Mouse (Mus musculus): ENCODE data around the gene Tlx2.

Tlx2 gene

DNA sequence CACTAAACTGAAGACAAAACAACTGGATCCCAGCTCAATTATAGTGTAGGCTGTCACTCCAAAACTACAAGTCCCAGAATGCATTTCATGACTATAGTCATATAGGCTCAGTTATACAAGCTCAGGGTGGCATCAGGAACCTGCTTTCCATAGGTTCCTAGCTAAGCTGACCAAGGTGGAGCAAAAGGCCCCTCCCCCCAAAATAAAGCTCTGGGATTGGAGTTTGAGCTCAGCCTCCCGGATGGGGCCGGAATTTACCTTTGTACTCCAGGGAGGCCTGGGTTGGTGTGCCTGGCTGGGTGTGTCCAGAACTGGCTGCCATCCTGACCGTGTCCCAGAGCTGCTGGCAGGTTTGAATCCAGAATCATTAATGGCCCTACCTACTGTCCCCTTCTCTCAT is 12.3 kb downstream of the Tlx2 start, which contains the start of gene Dqx1:
Gene Dqx1, plus strand, starts transcription at position 55 of the 400 bp plus-strand sequence.
- peak in 1 of 2 experiments; percentile 39 for DNase-seq (ENCODE audit: inconsistent age in 2 of 2, low spot score in 1 of 2)

DNA sequence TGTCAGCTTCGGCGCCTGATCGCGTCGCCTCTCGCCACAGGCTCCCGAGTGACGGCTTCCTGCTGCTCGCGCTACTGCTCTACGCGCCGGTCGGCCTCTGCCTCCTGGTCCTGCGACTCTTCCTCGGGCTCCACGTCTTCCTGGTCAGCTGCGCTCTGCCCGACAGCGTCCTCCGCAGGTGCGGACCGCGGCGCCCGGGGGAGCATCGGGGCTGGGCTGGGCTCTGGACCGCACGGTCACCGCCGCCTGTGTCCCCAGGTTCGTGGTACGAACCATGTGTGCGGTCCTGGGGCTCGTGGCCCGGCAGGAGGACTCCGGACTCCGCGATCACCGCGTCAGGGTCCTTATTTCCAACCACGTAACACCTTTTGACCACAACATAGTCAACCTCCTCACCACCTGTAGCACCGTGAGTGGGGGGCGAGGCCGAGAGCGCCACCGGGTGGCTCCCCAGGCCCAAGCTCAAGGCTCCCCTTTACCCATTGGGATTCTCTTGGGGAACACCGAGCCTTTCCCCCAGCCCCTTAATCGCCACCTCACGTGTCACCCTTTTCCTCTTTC is 15.1 kb downstream of the Tlx2 start, which contains the start of gene Htra2:
Gene Htra2, minus strand, starts transcription at position 403 of the 561 bp plus-strand sequence.
- no peak for DNase-seq (ENCODE audit: inconsistent age in 2 of 2, low spot score in 1 of 2)

DNA sequence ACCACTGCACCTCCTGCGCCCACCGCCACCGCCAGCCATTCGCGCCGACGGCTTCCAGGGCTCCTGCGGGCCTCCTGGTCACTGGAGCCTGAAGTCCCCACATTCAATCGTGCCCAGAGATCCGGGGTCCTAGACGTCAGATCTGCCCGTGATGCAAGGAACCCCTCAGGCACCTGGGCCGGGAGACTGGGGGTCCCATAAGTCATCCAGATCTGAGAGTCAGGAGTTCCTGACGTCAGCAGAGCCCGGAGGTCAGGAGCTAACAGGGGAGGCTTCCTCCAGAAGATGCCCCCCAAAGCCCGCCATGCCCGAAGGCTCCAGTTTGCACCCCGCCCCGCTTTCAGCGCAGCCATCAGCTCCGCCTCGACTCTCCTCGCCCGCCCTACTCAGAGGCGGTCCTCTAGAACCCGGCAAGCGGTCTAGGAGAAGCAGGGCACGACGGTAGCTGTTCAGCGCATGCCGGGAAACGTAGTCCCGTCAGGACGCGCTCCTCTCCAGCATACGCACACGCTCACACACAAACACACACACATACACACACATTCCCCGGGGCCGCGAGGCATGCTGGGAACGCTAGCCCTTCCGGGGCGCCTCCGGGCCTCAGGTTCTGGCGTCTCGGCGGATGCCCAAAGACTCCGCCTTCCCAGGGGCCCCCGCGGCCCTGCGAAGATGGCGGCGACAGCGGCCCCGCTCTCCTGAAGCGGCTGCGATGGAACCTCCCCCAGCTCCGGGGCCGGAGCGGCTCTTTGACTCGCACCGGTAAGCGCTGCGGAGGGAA is 15.8 kb downstream of the Tlx2 start, which contains the start of gene Aup1:
Gene Aup1, plus strand, starts transcription at position 448 of the 778 bp plus-strand sequence.
- DNase-seq (ENCODE audit: inconsistent age in 2 of 2, low spot score in 1 of 2), result peak; percentile 98 to 99

DNA sequence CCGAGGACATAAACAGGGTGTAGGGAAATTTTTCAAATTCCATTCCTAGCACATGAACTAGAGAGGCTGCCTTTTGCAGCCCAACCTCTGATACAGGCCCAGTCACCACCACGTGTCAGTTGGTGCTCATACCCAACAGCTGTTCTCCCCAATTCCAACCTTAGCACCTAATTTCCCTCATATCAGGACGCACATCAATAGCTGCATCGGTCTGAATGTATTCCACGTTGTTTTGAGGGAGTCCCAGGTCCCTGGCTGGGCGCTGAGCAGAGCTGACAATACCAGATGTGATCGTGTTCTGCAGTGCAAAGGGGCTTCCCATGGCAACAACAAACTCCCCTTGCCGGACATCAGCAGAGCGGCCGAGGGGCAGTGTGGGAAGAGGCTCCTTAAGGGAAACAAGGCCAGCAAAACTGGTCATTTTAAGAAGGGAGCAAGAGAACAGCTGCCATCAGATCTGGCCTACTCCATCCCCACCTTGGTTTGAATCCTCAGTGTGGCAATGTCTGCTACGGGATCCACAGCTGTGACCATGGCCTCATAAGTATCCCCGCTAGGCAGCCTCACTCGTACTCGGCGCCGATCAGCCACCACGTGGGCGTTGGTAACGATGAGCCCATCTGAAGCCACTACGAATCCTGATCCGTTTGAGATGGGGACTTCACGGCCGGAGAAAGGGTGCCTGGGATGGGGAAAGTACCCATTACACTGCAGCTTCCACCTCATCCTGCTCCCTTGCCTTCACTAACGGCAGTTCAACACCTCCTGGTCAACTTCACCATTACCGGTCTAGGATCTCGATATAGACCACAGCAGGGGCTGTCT is 16.7 kb downstream of the Tlx2 start:
- DNase-seq (ENCODE audit: inconsistent age in 2 of 2, low spot score in 1 of 2), result peak; percentile 56 to 79

DNA sequence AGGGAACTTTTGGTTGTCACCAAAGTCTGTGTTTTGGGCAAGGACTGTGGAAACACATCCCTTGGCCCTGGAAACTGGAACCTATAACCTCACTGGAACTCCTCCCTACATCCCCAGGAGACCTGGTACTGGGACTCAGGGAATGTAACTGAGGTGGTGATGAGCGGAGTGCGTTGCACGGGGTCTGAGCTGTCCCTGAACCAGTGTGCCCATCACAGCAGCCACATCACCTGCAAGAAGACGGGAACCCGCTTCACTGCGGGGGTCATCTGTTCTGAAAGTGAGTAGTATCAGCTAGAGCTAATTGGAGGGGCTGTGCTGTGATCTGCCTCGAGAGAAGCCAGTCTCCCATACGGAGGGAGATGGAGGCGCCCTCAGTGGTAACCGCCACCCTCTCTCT is 20.7 kb downstream of the Tlx2 start:
- no peak for DNase-seq (ENCODE audit: inconsistent age in 2 of 2, low spot score in 1 of 2)

DNA sequence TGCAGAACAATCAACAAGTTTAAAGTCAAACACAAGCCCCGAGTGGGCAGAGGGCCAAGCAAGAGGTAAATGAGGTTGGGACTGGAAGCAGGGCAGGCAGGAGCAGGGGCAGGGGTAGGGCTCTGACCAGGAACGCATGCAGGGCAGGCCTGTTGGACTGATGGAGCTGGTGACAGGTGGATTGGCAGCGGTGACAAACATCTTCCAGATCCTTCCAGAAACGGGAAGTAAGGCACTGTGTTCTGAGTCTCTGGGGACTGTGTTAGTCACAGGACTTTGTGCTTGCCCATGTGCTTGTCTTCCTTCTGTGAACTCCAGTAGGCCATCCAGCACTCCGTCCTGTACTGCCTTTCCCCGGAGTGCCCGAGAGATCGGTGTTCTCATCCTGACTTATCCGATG is 25.4 kb downstream of the Tlx2 start:
- DNase-seq (ENCODE audit: inconsistent age in 2 of 2, low spot score in 1 of 2), result no peak

DNA sequence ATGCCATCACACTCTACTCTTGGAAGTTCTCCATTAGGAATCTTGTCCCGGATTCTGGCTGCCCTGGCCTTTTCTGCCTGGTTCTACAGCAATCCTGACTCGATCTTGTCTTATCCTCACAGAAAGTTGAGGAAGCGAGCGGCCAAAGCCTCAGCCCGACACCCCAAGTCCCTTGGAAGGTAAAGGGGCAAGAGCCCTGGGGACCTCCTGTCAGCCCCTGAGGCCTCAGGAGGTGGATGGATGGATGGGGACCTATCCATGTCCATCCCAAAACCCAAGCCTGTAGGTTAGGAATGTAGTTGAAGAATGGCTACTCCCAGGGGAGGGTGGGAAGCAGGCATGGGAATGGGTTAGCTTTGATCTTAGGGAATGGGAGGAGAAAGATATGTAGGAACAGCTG is 26.1 kb downstream of the Tlx2 start:
- DNase-seq (ENCODE audit: inconsistent age in 2 of 2, low spot score in 1 of 2), result no peak

DNA sequence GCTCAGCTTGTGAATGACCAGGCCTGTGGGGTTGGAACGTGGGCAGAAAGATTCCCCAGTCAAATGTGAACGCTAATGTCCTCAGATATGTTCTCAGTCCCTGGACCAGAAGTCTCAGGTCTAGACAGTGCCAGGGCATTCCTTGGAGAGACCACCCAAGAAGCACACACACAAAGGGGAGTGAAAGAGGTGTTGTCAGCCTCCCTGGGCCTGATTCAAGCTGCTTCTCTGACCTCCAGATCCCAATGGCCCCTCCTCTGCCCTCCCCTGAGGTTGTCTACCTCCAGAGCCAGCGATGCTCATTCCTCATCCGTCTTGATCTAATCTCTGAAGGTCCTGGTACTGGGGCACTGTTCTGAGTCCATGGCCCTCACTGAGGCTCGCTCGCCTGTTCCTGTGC is 26.5 kb downstream of the Tlx2 start:
- DNase-seq (ENCODE audit: inconsistent age in 2 of 2, low spot score in 1 of 2), result no peak

DNA sequence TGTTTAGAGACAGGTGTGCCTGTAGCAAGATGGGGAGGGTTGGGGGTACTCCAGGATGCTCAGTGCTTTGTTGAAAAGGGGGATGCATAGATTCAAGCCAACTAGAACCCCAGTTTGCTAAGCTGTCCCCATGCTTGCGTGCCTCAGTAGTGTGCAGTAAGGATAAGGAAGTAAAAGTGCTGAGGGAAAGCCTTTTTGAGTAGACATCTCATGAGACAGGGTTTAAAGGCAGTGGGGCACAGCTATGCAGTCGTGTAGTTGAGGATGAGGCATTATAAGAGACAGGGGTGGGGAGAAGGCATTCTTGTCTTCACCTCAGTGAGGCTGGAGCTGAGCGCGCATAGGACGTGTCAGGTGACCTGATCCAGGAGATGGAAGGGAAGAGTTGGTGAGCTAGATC is 29.5 kb downstream of the Tlx2 start:
- DNase-seq (ENCODE audit: inconsistent age in 2 of 2, low spot score in 1 of 2), result no peak

DNA sequence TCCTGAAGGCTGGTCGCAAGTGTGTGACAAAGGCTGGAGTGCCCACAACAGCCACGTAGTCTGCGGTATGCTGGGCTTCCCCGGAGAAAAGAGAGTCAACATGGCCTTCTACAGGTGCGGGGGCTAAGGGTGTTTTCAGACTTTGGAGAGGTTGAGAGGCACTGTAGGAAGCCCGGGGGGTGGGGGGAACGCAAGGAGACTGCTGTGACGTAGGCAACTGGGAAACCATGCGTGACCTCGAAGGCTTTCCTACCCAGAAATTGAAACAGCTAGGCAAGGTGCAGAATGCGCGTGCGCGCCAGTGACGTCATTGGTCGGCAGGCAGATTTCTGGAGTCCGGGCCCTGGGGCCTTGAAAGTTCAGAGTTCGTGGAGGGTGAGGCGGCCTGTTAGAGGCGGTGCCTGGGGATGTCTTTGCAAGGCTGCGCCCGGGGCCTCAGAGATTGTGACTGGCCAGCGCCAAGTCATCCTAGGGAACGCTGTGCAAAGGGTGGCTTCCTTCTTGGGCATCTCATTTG is 31.5 kb downstream of the Tlx2 start:
- peak; percentile 96 to 99 for DNase-seq (ENCODE audit: inconsistent age in 2 of 2, low spot score in 1 of 2)

DNA sequence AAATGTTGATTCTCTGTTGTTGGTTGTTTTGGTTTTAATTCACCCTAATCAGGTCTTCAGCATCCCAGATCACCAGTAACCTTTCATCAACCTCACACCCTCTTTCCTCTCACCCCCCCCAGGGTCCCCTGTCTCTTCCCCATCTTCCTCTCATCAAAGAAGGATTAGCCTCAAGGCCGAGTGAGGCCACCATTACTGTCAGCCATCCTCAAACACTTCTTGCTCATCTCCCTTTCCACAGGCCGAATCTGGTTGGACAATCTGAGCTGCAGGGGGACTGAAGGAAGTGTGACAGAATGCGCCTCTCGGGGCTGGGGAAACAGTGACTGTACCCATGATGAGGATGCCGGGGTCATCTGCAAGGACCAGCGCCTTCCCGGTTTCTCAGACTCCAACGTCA is 32.9 kb downstream of the Tlx2 start:
- DNase-seq (ENCODE audit: inconsistent age in 2 of 2, low spot score in 1 of 2), result no peak

DNA sequence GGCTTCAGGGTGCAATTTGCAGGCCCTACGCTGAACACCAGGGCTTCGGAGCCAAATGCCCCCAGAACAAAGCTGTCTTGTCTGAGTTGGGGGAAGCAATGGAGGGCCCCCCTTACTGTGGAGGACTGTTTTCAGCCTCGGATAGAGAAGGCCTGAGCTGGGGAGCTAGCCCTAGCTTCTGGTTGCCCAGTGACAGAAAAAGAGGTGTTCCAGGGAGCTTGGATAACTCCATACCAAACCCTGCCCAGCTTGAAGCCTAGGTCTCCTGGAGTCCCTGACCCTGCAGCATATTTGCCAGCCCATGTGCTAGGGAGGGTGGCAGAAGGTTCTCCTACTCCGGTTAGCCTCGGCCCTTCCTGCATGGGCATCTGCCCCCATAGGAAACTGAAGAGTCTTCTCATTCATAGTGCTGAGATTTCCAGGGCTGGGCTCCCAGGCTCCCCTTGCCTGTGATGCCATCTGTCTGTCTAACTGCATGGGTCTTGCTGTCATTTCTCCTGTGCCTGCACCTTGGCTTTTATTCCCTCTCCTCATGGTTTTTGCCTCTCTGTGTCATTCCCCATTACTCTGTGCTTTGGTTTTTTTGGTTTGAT is 35.5 kb downstream of the Tlx2 start:
- DNase-seq (ENCODE audit: inconsistent age in 2 of 2, low spot score in 1 of 2), result no peak

DNA sequence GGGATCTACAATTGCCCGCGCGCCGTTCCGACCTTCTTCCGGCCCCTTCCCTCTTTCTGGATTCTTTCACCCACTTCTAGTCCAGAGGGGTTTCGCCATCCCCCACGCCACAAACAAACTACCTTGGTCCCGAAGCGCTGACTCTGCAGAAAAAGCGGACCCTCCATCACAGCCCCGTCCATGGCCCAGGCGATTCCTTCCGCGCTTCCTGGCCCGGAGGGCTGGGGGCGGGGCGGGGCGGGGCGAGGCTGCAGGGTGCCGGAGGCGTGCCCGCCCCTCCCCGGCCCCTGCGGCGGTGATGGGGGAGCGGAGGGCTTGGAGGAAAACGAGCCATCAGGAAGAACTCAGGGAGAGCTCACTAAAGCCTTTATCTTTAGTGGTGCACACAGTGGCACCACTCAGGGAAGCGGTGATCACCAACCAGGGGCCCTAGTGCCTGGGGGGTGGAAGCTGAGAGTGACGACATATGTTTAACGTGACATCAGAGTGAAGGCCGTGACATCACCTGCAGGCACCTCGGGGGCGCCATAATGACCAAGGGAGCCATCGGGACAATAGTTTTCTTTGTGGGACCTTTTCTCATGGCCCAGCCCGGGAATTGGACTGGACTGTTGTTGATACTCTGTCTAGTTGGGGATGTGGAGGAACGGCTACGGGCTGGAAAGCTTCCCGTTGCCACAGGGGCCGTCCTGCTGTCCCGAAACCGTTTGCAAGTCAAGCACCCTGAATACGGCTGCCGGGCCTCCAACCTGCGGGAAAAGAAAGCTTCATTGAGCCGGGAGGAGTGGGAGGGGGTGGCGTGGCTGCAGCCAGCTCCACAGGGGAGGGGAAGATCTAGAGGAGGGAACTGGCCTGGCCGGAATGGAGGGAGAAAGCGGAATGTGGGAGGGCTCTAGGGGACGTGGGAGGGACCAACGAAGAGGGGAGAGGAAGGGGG is 36.6 kb downstream of the Tlx2 start, which contains the start of the genes Dok1 and Loxl3:
Gene Dok1, minus strand, starts transcription at position 223 of the 937 bp plus-strand sequence.
Gene Loxl3, plus strand, starts transcription at position 925 of the 937 bp plus-strand sequence.
- DNase-seq (ENCODE audit: inconsistent age in 2 of 2, low spot score in 1 of 2), result peak; percentile 80 to 93

DNA sequence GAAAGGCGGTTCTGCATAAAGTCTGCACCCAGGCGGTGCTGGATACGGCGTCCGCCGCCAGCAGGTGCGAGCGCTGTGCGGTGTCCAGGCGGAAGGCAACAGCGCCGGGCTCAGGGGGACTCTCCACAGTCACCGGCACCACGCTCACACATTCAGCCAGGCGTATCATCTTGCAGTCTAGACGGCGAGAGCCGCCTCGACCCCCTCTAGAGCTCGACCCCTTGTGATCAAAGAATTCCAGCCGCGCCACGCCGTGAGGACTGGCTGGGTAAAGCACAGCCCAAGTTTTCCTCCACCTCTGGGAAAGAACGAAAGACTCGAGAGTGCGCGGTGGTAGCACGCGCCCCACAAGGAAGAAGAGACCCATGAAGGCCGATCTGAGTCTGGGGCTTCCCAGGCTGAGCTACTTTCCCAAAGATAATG is 37.3 kb downstream of the Tlx2 start:
- DNase-seq (ENCODE audit: inconsistent age in 2 of 2, low spot score in 1 of 2), result peak; percentile 56 to 86

DNA sequence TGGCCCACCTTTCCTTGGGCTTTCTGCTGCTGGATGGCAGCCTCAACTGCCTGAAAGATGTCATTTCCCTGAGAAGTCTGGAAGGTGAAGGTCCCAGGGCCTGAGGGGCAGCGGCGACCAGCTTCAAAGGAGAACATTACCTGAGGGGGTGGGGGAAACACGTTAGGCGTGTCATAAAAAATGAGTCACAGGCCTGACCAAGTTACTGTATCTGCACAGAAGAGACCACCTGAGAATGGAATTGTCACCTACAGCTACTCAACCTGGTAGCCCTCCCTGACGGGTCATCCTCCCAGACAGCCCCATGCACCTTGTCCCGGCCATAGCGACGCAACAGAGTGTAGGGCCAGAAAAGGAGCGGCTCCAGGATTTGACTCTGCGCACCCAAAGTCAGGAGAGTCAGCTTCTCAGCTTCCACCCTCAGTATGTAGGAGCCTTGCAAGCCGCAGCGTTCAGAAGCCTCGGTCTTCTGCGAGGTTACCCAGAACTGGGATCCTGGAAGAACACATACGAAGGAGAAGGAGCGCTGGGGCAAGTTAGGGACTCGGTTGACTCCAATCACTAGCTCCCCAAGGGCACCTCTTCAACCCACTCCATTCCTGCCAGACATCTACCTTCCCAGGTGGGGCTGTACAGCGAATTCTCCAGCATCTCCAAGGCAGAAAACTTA is 38.0 kb downstream of the Tlx2 start:
- DNase-seq (ENCODE audit: inconsistent age in 2 of 2, low spot score in 1 of 2), result peak in 1 of 2 experiments; percentile 41

DNA sequence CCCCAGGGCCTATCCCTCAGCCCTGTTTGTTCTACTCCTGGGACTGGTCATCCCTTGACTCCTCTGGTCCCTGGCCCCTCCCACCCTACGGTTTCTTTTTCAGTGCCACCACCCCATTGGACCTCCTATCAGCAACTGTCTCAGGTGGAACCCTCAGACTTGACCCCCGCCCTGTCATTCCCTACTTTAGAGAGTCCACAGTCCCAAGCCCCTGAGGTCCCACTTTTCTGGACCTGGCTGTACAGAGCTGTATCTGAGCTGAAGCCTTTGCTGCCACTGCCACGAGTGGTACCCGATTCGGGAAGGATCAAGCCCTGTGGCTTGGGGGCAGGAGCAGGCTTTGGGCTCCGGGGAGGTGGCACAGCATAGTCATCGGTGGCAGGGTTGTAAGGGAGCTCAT is 39.0 kb downstream of the Tlx2 start:
- no peak for DNase-seq (ENCODE audit: inconsistent age in 2 of 2, low spot score in 1 of 2)

DNA sequence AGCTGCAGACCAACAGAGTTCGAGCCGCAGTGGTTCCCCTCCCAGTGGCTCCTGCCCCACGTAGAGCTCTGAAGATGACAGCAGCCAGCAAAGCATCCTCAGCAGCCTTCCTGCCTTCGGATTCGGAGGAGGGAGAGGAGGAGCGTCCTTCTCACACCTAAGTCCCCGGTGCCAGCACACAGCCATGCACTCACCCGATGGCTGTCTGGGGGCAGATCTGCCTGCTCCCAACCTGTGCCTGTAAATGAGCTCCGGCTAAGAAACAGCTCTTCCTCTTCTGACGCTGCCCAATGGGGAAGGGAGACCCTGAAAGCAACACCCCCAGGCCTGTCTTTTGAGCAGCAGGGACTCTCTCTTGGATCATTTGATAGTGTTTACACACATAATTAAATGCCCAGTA is 40.3 kb downstream of the Tlx2 start:
- DNase-seq (ENCODE audit: inconsistent age in 2 of 2, low spot score in 1 of 2), result no peak

DNA sequence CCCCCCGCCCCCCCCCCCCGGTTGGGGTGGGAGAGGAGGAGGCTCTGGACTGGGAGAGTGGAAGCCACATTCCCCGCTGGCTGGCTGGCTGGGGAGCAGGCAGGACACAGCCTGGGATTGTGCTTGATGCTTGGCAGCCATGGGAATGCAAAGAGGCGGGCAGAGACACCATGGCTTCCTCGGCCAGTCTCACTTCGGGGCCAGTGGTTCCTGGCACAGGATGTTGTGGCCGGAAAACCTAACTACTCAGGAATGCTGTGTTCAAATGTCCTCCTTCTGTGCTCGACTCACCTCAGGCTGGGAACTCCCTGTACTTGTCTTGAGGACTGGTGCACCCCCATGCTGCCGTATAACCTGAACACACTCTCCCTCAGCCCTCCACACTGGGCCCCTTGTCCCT is 42.4 kb downstream of the Tlx2 start:
- no peak for DNase-seq (ENCODE audit: inconsistent age in 2 of 2, low spot score in 1 of 2)

DNA sequence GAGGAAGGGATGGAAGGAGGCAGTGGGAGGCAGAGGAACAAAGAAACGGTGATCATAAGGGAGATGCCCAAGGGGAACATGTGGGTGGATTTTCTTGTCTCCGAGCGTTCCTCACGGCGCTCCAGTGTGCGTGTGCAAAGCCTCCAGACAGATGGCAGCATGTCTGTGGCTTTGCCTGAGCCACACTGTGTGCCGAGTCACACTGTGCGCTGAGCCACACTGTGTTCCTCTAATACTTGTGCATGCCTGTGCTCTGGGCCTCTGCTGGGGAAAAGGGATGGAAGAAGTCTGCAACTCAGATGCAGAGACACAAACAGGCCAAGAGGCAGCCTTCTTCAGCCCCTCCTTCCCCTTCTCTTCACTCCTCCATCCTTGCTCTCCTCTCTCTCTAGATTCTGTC is 42.8 kb downstream of the Tlx2 start:
- no peak for DNase-seq (ENCODE audit: inconsistent age in 2 of 2, low spot score in 1 of 2)

Data from adrenal gland, adult (tissue).